Mouse (Mus musculus): Measurements from ENCODE around the gene Mdga2. TPM values are rescaled to one million over a fixed set of nuclear protein-coding genes. Genes with fewer than 3 reads are reported as not detected.

Gene Mdga2
- polyA plus RNA-seq, 1 experiment from 2014 or later, result 3.7 TPM

DNA sequence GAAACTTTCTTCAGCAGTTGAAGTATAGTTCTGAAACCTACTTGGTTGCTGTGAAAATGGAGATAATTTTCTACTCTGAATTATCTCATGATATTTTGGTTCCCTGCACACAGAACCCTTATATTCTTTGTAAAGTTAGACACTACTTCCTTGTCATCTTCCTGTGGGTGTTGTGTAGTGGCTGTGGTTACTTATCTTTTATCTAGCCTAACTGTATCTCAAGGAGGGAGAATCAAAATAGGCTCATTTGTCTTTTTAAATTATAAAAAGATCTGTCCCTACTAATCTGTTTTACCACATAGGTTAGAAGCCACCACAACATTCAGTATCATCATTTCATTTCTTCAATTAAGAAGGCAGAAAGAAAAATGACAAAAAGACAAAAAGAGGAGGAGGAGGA is 127.9 kb downstream of the Mdga2 start:
- no peak overlapping the region for H3K27ac ChIP-seq (ENCODE audit: low read depth, low read length)
- no peak overlapping the region for H3K4me3 ChIP-seq (ENCODE audit: low read depth, low read length)
- H3K27me3 ChIP-seq (ENCODE audit: control insufficient read depth, insufficient read depth, low read length), result no peaks in the 10 kb centered on the region
- no peaks in the 10 kb centered on the region for H3K4me1 ChIP-seq (ENCODE audit: control insufficient read depth, insufficient read depth, low read length)
- H3K9ac ChIP-seq (ENCODE audit: low read length), result no peak overlapping the region
- H3K4me2 ChIP-seq (ENCODE audit: low read depth), result no peak overlapping the region
- H3K9me3 ChIP-seq (ENCODE audit: control insufficient read depth, low read length), result no peaks in the 10 kb centered on the region
- no peaks in the 10 kb centered on the region for H3K36me3 ChIP-seq (ENCODE audit: control insufficient read depth, insufficient read depth, low read length)
- ATAC-seq (ENCODE audit: insufficient read depth, low FRiP score, low TSS enrichment) (no peak), DNase-seq (ENCODE audit: low spot score) (no peak)

GRCm38 (mm10) chr12:67090420-67090965 is 131.9 kb downstream of the Mdga2 start:
- peak; percentile 20; the same call in 1 of the 2 replicates for ATAC-seq (ENCODE audit: insufficient read depth, low FRiP score, low TSS enrichment)
- Histone ChIP-seq H3K9me3 (ENCODE audit: control insufficient read depth, low read length) (no peaks in the 10 kb centered on the region), H3K27ac (ENCODE audit: low read depth, low read length) (no peak overlapping the region), H3K36me3 (ENCODE audit: control insufficient read depth, insufficient read depth, low read length) (no peaks in the 10 kb centered on the region), H3K9ac (ENCODE audit: low read length) (no peak overlapping the region), H3K27me3 (ENCODE audit: control insufficient read depth, insufficient read depth, low read length) (no peaks in the 10 kb centered on the region), H3K4me2 (ENCODE audit: low read depth) (no peak overlapping the region), H3K4me3 (ENCODE audit: low read depth, low read length) (no peak overlapping the region), H3K4me1 (ENCODE audit: control insufficient read depth, insufficient read depth, low read length) (no peaks in the 10 kb centered on the region)
- no peak for DNase-seq (ENCODE audit: low spot score)
- WGBS, result 64% methylated on average over 2 of the region's 2 CpGs

DNA sequence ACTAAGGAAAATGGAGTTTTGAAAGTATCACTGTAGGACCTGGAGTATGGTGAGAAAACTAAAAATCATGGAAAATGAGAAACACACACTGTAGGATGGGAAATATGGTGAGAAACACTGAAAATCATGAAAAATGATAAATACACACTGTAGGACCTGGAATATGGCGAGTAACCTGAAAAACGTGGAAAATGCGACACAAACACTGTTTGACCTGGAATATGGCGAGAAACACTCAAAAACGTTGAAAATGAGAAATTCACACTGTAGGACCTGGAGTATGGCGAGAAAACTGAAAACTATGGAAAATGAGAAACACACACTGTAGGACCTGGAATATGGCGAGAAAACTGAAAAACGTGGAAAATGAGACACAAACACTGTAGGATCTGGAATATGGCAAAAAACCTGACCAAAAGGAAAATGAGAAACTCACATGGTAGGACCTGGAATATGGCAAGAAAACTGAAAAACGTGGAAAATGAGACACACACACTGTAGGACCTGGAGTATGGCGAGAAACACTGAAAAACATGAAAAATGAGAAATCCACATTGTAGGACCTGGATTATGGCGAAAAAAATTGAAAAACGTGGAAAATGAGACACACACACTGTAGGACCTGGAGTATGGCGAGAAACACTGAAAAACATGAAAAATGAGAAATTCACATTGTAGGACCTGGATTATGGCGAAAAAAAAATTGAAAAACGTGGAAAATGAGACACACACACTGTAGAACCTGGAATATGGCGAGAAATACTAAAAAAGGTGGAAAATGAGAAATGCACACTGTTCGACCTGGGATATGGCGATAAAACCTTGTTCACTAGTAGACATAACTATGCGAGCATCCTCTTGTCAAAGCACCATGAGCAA is 163.0 kb downstream of the Mdga2 start:
- ATAC-seq (ENCODE audit: insufficient read depth, low FRiP score, low TSS enrichment) (peak; percentile 98), DNase-seq (ENCODE audit: low spot score) (no peak)
- H3K27me3 ChIP-seq (ENCODE audit: control insufficient read depth, insufficient read depth, low read length), result no peaks in the 10 kb centered on the region
- H3K9ac ChIP-seq (ENCODE audit: low read length), result no peak overlapping the region
- no peak overlapping the region for H3K27ac ChIP-seq (ENCODE audit: low read depth, low read length)
- no peak overlapping the region for H3K4me2 ChIP-seq (ENCODE audit: low read depth)
- 71% methylated on average over 19 of the region's 19 CpGs for WGBS
- H3K36me3 ChIP-seq (ENCODE audit: control insufficient read depth, insufficient read depth, low read length), result no peaks in the 10 kb centered on the region
- no peaks in the 10 kb centered on the region for H3K4me1 ChIP-seq (ENCODE audit: control insufficient read depth, insufficient read depth, low read length)
- peaks cover 8% of the 10 kb centered on the region for H3K9me3 ChIP-seq (ENCODE audit: control insufficient read depth, low read length)
- no peak overlapping the region for H3K4me3 ChIP-seq (ENCODE audit: low read depth, low read length)

DNA sequence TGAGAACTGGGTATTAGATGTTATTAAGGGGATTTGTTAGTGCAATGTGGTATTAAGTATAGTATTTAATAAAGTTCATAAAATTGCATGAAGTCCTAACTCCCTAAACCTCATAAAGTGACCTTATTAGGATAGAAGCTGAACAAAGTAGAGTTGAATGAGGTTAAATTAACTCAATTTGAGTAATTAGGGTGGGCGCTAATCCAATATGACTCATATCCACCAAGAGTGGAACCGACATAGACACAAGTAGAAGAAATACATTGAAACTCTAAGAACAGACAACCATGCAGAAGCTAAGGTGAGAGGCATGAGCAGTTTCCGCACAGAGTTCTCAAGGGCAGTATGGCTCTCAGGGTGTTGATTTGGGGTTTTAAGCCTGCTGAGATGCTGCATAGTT is 165.7 kb downstream of the Mdga2 start:
- Histone ChIP-seq H3K4me3 (ENCODE audit: low read depth, low read length) (no peak overlapping the region), H3K4me1 (ENCODE audit: control insufficient read depth, insufficient read depth, low read length) (no peaks in the 10 kb centered on the region), H3K9me3 (ENCODE audit: control insufficient read depth, low read length) (peaks cover 8% of the 10 kb centered on the region), H3K4me2 (ENCODE audit: low read depth) (no peak overlapping the region), H3K36me3 (ENCODE audit: control insufficient read depth, insufficient read depth, low read length) (no peaks in the 10 kb centered on the region), H3K27me3 (ENCODE audit: control insufficient read depth, insufficient read depth, low read length) (no peaks in the 10 kb centered on the region), H3K9ac (ENCODE audit: low read length) (no peak overlapping the region), H3K27ac (ENCODE audit: low read depth, low read length) (no peak overlapping the region)
- WGBS, result 91% methylated on average over 3 of the region's 3 CpGs
- ATAC-seq (ENCODE audit: insufficient read depth, low FRiP score, low TSS enrichment), result no peak
- no peak for DNase-seq (ENCODE audit: low spot score)

- Histone ChIP-seq H3K36me3 (ENCODE audit: control insufficient read depth, insufficient read depth, low read length) (no peaks in the 10 kb centered on the region), H3K9me3 (ENCODE audit: control insufficient read depth, low read length) (no peaks in the 10 kb centered on the region), H3K4me2 (ENCODE audit: low read depth) (no peak overlapping the region), H3K4me1 (ENCODE audit: control insufficient read depth, insufficient read depth, low read length) (no peaks in the 10 kb centered on the region), H3K4me3 (ENCODE audit: low read depth, low read length) (no peak overlapping the region), H3K27ac (ENCODE audit: low read depth, low read length) (no peak overlapping the region), H3K27me3 (ENCODE audit: control insufficient read depth, insufficient read depth, low read length) (no peaks in the 10 kb centered on the region), H3K9ac (ENCODE audit: low read length) (no peak overlapping the region)
- WGBS, result 70% methylated on average over 8 of the region's 8 CpGs
- no peak for ATAC-seq (ENCODE audit: insufficient read depth, low FRiP score, low TSS enrichment)
- DNase-seq (ENCODE audit: low spot score), result peak; percentile 16
Observed at GRCm38 (mm10) chr12:67045099-67045750, 177.1 kb downstream of the Mdga2 start.

GRCm38 (mm10) chr12:67041865-67042264 is 180.5 kb downstream of the Mdga2 start:
- Histone ChIP-seq H3K27ac (ENCODE audit: low read depth, low read length) (no peak overlapping the region), H3K4me3 (ENCODE audit: low read depth, low read length) (no peak overlapping the region), H3K36me3 (ENCODE audit: control insufficient read depth, insufficient read depth, low read length) (no peaks in the 10 kb centered on the region), H3K27me3 (ENCODE audit: control insufficient read depth, insufficient read depth, low read length) (no peaks in the 10 kb centered on the region), H3K9ac (ENCODE audit: low read length) (no peak overlapping the region), H3K4me2 (ENCODE audit: low read depth) (no peak overlapping the region), H3K9me3 (ENCODE audit: control insufficient read depth, low read length) (no peaks in the 10 kb centered on the region), H3K4me1 (ENCODE audit: control insufficient read depth, insufficient read depth, low read length) (no peaks in the 10 kb centered on the region)
- ATAC-seq (ENCODE audit: insufficient read depth, low FRiP score, low TSS enrichment) (no peak), DNase-seq (ENCODE audit: low spot score) (no peak)
- 88% methylated on average over 4 of the region's 4 CpGs for WGBS

DNA sequence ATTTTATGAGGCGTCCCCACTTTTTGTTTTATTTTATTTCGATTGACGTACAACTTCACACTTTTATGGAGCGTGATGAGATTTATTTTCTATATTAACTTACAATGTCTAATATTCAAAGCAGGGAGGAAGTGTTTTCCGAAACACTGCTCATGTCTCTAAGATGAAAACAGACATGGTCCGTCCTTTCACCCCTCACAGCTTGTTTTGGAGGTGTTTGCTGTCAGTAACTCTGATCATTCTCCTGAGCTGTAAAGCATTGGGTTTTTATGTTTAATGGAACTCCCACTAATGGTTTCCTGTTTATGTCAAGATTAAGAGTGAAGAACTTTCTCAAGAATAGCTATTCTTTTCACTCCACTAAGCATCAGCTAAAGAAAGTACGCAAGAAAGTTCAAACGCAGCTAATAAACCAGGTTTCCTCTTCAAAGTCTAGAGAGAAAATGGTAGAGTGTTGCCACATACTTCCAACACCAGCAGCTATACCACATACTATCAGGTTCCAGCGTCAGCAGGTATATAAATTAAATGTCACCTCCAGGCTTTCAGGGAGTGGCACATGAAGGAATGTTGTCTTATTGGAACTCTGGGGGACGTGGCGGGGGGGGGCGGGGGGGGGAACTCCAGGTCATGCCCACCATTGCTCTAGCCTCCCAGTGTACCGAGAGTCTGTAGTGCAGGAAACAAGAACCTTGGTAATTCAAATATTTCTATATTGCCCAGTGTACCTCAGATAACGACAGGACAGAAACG is 186.7 kb downstream of the Mdga2 start:
- Histone ChIP-seq H3K4me3 (ENCODE audit: low read depth, low read length) (no peak overlapping the region), H3K27ac (ENCODE audit: low read depth, low read length) (no peak overlapping the region), H3K4me2 (ENCODE audit: low read depth) (no peak overlapping the region), H3K9ac (ENCODE audit: low read length) (no peak overlapping the region), H3K4me1 (ENCODE audit: control insufficient read depth, insufficient read depth, low read length) (no peaks in the 10 kb centered on the region), H3K9me3 (ENCODE audit: control insufficient read depth, low read length) (no peaks in the 10 kb centered on the region), H3K27me3 (ENCODE audit: control insufficient read depth, insufficient read depth, low read length) (no peaks in the 10 kb centered on the region), H3K36me3 (ENCODE audit: control insufficient read depth, insufficient read depth, low read length) (no peaks in the 10 kb centered on the region)
- no peak for ATAC-seq (ENCODE audit: insufficient read depth, low FRiP score, low TSS enrichment)
- no peak for DNase-seq (ENCODE audit: low spot score)
- WGBS, result 84% methylated on average over 15 of the region's 15 CpGs

GRCm38 (mm10) chr12:67017192-67017591 is 205.2 kb downstream of the Mdga2 start:
- DNase-seq (ENCODE audit: low spot score) (no peak), ATAC-seq (ENCODE audit: insufficient read depth, low FRiP score, low TSS enrichment) (no peak)
- Histone ChIP-seq H3K27me3 (ENCODE audit: control insufficient read depth, insufficient read depth, low read length) (no peaks in the 10 kb centered on the region), H3K9me3 (ENCODE audit: control insufficient read depth, low read length) (no peaks in the 10 kb centered on the region), H3K4me1 (ENCODE audit: control insufficient read depth, insufficient read depth, low read length) (no peaks in the 10 kb centered on the region), H3K4me2 (ENCODE audit: low read depth) (no peak overlapping the region), H3K9ac (ENCODE audit: low read length) (no peak overlapping the region), H3K36me3 (ENCODE audit: control insufficient read depth, insufficient read depth, low read length) (no peaks in the 10 kb centered on the region), H3K4me3 (ENCODE audit: low read depth, low read length) (no peak overlapping the region), H3K27ac (ENCODE audit: low read depth, low read length) (no peak overlapping the region)
- WGBS, result 95% methylated on average over 3 of the region's 3 CpGs

All from neural tube, embryonic 11.5 days (tissue).